Mouse (Mus musculus): ENCODE measurements around the gene Samd5. TPM values are rescaled to one million over a fixed set of nuclear protein-coding genes. Genes with fewer than 3 reads are reported as not detected.

Gene Samd5
- polyA plus RNA-seq (2017; shearing (Covaris generic)) = not detected

DNA sequence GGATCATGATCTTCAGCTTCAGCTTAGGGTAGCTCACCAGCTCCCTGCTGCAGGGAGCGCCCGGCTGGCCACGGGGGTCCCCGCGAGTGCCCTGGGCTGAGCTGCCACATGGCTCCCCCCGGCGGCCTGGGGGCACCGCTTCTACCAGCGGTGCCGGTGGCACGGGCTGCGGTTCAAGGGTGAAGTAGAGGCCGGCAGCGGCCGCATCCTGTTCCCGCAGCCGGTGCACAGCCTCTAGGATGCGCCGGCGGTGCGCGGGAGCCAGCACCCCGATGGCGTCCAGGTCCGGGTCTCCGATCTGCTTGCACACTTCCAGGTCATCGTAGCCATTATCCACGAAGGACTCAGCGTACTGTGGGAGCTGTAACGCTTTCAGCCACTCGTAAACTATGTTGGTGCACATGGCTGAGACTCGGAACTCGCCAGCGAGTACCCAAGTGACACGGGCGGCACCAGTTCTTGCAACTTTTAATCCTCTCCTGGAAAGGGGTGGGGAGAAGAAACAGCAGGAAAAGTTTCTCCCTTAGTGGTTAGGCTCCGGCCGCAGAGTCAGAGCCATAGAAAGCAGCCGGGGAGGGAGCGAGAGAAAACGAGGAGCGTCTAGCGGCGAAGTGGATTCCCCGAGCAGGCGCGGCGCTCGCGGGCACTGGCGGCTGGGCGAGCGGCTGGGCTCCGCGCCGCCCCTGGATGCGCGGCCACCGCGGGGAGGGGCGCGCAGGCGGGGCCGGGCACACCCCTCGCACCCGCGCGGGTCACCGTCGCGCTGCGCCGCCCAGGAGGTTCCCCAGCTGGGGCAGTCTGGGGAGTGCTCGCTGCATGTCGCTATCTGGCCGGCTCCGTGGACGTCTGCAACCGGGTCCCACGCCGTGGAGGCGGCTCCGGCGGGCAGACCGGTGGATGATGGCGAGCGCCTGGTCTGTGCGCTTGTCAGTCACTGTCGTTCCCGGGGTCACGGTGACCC is at the start of gene Samd5:
Samd5 (minus strand) TSS at position 648 of the 961 bp plus-strand sequence.
- no peak for ATAC-seq

- ATAC-seq = no peak
These were observed 47.7 kb upstream of the Samd5 start for GRCm38 (mm10) chr10:9722519-9723303.

DNA sequence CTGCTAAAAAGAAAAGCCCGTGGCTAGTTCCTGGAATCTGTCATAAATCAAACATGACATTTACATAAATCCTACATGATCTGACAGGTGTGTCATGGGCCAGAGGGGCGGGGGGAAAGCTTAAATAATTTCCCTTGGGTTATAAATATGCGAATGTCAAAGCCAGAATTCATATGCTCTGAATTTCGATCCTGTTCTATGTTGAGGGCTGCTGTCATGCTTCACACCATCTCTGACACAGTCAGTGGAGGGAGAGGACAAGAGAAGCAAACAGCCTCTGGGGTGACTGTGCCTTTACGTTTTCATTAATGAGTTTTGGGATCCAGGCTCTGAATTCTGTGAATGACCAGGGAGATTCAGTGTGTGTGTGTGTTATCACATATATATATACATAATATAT is 45.0 kb upstream of the Samd5 start:
- ATAC-seq = no peak

- no peak for ATAC-seq
These were observed 43.1 kb upstream of the Samd5 start for GRCm38 (mm10) chr10:9718086-9718485.

- no peak for ATAC-seq
These were observed 29.9 kb upstream of the Samd5 start for GRCm38 (mm10) chr10:9704956-9705355.

DNA sequence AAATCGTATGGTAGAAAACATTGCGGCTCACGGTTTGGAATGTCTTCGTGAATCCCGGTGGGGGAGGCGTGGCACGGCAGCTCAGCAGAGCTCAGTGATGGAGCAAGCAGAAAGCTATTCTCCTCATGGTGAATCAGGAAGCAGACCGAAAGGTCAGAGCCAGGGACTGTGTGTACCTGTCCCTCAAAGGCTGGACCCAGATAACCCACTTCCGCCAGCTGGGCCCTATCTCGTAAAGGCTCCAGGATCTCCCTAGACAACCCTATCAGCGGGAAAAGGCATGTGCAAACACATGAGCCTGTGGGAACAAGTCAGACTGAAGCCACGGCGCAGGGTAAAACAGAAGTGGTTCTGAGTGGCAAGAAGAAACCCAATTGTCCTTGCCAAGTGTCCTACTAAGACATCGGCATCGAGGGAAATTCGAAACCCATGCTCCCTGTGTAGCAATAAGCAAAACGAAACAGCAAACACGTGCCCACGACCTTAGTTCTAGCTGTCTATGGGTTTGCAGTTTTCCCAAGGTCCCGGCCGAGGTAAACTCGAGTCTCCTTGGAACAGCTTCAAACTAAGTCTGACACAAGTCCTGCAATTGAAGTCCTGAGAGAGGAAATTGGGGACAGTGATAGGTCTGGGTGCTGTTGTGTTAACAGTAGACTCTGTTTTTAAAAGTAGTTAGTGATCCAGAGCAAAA is 24.2 kb upstream of the Samd5 start:
- no peak for ATAC-seq

DNA sequence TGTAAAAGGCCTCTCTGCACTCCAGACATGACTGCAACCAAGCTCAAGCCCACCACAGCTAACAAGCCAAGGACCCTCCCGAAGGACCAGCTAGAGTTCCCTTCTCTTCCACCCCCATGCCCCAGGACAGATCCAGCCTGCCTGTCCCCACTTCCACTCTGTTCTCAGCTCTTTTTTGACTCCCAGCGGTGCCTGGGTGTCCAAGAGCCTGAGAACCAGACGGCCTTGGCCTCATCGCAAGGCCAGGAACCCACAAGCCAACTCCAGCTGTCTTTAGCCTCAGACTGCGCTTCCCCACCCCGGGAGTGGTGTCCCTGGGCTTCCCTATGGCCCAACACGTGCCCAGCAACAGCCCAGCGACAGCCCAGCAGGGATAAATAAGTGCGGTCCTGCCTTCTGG is 23.1 kb upstream of the Samd5 start:
- ATAC-seq = no peak

GRCm38 (mm10) chr10:9696543-9697141 is 21.6 kb upstream of the Samd5 start:
- ATAC-seq = no peak

- no peak for ATAC-seq
These were observed 19.1 kb upstream of the Samd5 start for GRCm38 (mm10) chr10:9693990-9694699.

DNA sequence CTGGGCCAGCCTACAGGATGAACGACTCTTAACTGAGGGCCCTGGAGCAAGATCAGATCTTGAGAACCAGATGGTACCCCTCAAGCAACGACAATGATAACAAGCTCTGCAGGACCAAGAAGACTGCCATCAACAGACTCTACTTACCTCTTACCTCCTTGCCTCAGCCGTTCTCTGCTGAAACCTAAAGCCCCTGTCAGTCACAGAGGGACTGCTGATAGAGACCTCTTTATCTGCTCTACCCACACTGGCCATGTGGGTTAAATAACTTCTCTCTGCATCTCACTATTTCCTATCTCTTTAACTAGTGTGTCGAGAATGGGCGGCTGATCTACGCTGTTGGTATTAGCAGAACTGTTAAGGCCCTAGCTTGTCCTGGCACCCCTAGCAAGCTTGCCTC is 5.9 kb upstream of the Samd5 start:
- no peak for ATAC-seq

- no peak for ATAC-seq
These were observed 4.9 kb upstream of the Samd5 start for GRCm38 (mm10) chr10:9679911-9680310.

DNA sequence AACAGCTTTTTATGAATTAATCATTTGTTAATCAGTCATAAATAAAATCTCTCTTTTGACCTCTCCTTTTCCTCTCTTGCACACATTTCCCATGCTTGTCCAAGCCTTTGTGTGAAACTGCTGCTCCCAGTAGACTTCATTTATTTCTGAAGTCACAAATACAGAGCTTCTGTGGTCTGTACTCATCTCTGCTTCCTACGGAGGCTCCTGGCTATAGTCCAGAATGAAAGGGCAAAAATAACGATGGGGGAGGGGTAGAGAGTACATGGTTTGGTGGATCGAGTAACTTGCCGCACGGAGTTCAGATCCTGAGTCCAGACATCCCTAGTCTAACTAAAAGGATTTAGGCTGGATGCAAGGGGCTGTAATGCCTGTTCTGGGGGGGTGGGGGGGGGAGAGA is 3.1 kb upstream of the Samd5 start:
- no peak for ATAC-seq

GRCm38 (mm10) chr10:9676886-9677285 is 1.9 kb upstream of the Samd5 start:
- ATAC-seq = no peak

- ATAC-seq = no peak
These were observed 1.4 kb upstream of the Samd5 start for GRCm38 (mm10) chr10:9676418-9676786.

- ATAC-seq = no peak
These were observed 776 bp upstream of the Samd5 start for GRCm38 (mm10) chr10:9675550-9676417.

DNA sequence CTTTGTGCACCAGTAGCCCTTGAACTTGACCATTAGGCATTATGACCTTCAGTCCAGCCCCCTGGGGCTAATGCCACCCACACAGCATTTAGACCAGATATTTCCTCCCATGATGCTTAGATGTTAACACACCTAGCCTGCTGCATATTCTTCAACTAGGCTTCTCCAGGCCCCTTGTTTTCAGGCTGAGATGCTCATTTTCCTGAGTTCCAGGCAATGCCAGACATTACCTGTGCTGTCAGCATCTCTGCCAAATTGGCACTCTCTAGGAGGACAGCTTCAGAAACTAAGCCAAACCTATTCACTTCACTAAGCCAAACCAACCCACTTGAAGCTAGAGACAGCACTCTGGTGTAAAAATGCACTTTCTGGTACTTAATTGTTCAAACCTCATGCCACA is 1.7 kb downstream of the Samd5 start:
- ATAC-seq = no peak

DNA sequence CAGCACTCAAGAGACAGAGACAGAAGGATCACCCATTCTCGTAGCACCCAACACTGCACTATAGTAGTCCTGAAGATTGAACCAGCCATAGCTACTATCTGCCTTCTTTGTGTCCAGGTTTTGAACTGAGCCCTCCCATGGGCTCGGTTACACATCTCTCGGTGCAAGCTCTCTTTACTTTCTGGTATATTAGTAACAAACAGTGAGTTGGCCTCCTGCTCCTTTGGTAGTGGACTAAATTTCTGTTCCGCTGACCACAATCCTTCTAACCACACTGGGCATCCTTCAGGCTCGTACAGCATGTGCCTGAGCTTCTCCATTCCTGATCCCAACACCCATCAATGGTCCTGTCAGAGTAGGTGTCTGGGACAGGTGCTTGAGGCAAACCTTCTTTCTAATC is 2.3 kb downstream of the Samd5 start:
- no peak for ATAC-seq

DNA sequence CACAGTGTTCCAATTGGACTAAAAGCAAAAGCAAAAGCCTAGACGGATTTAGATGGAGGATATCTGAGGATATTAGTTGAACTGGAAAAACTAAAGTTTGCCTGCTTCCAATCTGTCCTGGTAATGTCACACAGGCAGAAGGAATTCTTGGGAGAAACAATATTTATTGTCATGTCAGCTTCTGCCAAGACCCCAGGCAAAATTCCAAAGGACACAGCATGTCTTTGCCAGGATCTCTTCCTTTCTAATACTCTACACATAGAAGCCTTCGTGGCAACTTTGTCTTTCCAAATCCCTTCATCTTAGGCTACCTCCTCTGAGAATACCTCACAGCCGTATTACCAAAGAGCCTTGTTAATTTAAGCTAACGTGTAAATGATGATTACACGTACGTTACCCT is 4.7 kb downstream of the Samd5 start:
- ATAC-seq = no peak

DNA sequence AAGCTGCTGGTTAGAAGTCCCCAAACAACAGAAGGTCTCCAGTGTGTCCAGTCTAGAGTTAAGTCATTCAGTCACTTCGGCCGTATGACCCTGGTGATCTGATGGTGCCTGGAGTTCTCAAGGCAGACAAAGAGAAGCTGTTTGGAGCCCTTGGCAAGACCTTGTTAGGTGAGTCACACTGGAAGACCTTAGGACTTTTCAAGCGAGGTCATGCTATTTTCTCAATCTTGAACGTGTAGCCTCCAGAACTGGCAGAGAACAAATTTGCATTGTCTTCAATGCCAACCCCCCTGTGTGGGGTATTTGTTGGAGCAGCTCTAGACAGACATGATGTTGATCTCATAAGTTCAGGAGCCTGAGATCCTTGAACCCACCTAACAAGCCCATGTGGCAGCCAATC is 6.2 kb downstream of the Samd5 start:
- no peak for ATAC-seq

- ATAC-seq = no peak
These were observed 22.1 kb downstream of the Samd5 start for GRCm38 (mm10) chr10:9652946-9653345.

Measured in CD4-positive, CD25-positive, alpha-beta regulatory T cell, adult 4 months (primary cell).